Mouse (Mus musculus) kidney, adult 2 months (tissue): ENCODE measurements around the gene Spem1.

Source experiments
- CTCF ChIP-seq: fragments of 200-500 bp; conservative IDR thresholded peaks from 2 replicates; pipeline ENCODE4 v1.5.1; 2011; ENCODE audit warnings: low read depth, mild to moderate bottlenecking, control low read depth, low read length, moderate library complexity, mixed read lengths; ENCODE audit not compliant: insufficient read depth, insufficient read length
- POLR2A ChIP-seq: fragments of 200-500 bp; IDR thresholded peaks from one replicate; pipeline ENCODE4 v1.6.1; 2011; ENCODE audit warnings: low read depth, low read length, control low read depth

GRCm38 (mm10) chr11:69787306-69787705, 34.7 kb downstream of the Spem1 start:
- TF ChIP-seq POLR2A (no peak), CTCF (no peak)
